Mouse (Mus musculus): ENCODE measurements around the gene Sag.

Sag gene

GRCm38 (mm10) chr1:87852892-87853600 is 49.6 kb downstream of the Sag start, which contains the start of gene Dgkd:
Gene Dgkd (plus strand): TSS chr1:87853287.
- in situ Hi-C loops (cut with MboI; ENCODE audit: low sequenced_read_pairs), result no loop called here

- in situ Hi-C loops (cut with MboI; ENCODE audit: low sequenced_read_pairs), result no loop called here
Observed at GRCm38 (mm10) chr1:87853601-87854361, 50.3 kb downstream of the Sag start.

- in situ Hi-C loops (cut with MboI; ENCODE audit: low sequenced_read_pairs), result no loop called here
Observed at GRCm38 (mm10) chr1:87854411-87854810, 50.9 kb downstream of the Sag start.

GRCm38 (mm10) chr1:87854851-87855251 is 51.4 kb downstream of the Sag start:
- in situ Hi-C loops (cut with MboI; ENCODE audit: low sequenced_read_pairs), result no loop called here

GRCm38 (mm10) chr1:87855522-87855921 is 52.0 kb downstream of the Sag start:
- in situ Hi-C loops (cut with MboI; ENCODE audit: low sequenced_read_pairs), result no loop called here

- in situ Hi-C loops (cut with MboI; ENCODE audit: low sequenced_read_pairs), result no loop called here
Observed at GRCm38 (mm10) chr1:87856823-87857222, 53.3 kb downstream of the Sag start.

GRCm38 (mm10) chr1:87858031-87858430 is 54.6 kb downstream of the Sag start:
- in situ Hi-C loops (cut with MboI; ENCODE audit: low sequenced_read_pairs), result no loop called here

- in situ Hi-C loops (cut with MboI; ENCODE audit: low sequenced_read_pairs), result no loop called here
Observed at GRCm38 (mm10) chr1:87858529-87858928, 55.0 kb downstream of the Sag start.

GRCm38 (mm10) chr1:87863602-87864001 is 60.1 kb downstream of the Sag start:
- in situ Hi-C loops (cut with MboI; ENCODE audit: low sequenced_read_pairs), result no loop called here

- in situ Hi-C loops (cut with MboI; ENCODE audit: low sequenced_read_pairs), result no loop called here
Observed at GRCm38 (mm10) chr1:87864889-87865288, 61.4 kb downstream of the Sag start.

GRCm38 (mm10) chr1:87866672-87867071 is 63.2 kb downstream of the Sag start:
- in situ Hi-C loops (cut with MboI; ENCODE audit: low sequenced_read_pairs), result no loop called here

GRCm38 (mm10) chr1:87871546-87871945 is 68.1 kb downstream of the Sag start:
- in situ Hi-C loops (cut with MboI; ENCODE audit: low sequenced_read_pairs), result no loop called here

GRCm38 (mm10) chr1:87873081-87873480 is 69.6 kb downstream of the Sag start:
- in situ Hi-C loops (cut with MboI; ENCODE audit: low sequenced_read_pairs), result no loop called here

- in situ Hi-C loops (cut with MboI; ENCODE audit: low sequenced_read_pairs), result no loop called here
Observed at GRCm38 (mm10) chr1:87876065-87876464, 72.6 kb downstream of the Sag start.

GRCm38 (mm10) chr1:87877552-87878283 is 74.2 kb downstream of the Sag start:
- in situ Hi-C loops (cut with MboI; ENCODE audit: low sequenced_read_pairs), result no loop called here

GRCm38 (mm10) chr1:87879034-87879433 is 75.6 kb downstream of the Sag start:
- in situ Hi-C loops (cut with MboI; ENCODE audit: low sequenced_read_pairs), result no loop called here

- in situ Hi-C loops (cut with MboI; ENCODE audit: low sequenced_read_pairs), result no loop called here
Observed at GRCm38 (mm10) chr1:87879494-87880325, 76.2 kb downstream of the Sag start.

- in situ Hi-C loops (cut with MboI; ENCODE audit: low sequenced_read_pairs), result no loop called here
Observed at GRCm38 (mm10) chr1:87880326-87880627, 76.8 kb downstream of the Sag start.

GRCm38 (mm10) chr1:87880856-87881255 is 77.4 kb downstream of the Sag start:
- in situ Hi-C loops (cut with MboI; ENCODE audit: low sequenced_read_pairs), result no loop called here

- in situ Hi-C loops (cut with MboI; ENCODE audit: low sequenced_read_pairs), result no loop called here
Observed at GRCm38 (mm10) chr1:87881726-87882125, 78.2 kb downstream of the Sag start.

- in situ Hi-C loops (cut with MboI; ENCODE audit: low sequenced_read_pairs), result no loop called here
Observed at GRCm38 (mm10) chr1:87882554-87882953, 79.1 kb downstream of the Sag start.

Data from CH12F3 (cell line).